Mouse (Mus musculus) NIH3T3 (cell line): ENCODE measurements around the gene Vamp8.

Source experiments
- DNase-seq: peaks from one replicate; pipeline ENCODE4 v3.0.0-alpha.2; 2012; ENCODE audit warnings: low read depth

The Vamp8 gene

GRCm38 (mm10) chr6:72389941-72390771, at the start of gene Vamp8:
Gene Vamp8, minus strand, starts transcription at chr6:72390703.
- peak; percentile 88 for DNase-seq

DNA sequence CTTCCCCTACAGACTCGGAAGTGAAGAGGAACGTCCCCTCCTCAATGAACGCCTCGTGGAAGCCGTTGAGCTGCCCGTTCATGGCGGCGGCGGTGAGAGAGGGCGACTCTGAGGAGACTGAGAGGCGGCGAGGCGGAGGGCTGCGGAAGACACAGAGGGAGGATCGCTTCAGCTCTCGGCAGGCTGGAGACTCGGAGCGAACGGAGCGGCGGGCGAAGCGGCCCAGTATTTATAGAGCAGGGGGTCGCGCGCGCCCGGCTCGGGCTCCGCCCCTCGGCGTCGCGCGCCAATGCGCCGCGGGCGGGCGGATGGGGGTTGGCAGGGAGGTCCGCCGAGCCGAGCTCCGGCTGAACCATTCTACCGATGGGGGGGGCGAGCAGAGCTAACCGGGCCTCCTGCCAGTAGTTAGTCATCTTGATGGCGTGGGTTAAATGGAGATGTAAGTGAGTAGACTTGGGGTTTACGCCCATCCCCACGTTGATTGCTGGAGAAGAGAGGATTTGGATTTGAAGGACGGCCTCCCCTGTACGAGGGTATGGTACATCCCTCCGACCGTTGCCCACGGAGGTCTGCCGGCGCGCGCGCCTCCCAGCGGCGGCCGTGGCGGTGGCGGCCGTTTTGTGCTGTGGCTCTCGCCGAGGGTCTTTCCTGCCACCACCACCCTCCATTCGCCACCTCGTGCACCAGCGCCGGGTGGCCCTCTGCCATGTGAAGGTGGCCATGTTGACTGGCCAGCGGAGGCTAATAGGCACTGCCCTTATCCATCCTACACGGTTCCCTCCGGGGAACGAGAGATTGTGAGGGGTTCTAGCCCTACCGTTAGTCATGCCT, 49.1 kb upstream of the Vamp8 start, which contains the start of gene Mat2a:
Gene Mat2a (minus strand): TSS at position 204 of the 831 bp plus-strand sequence.
- DNase-seq = peak; percentile 99

GRCm38 (mm10) chr6:72438862-72439354, 48.4 kb upstream of the Vamp8 start:
- DNase-seq = peak; percentile 95

- no peak for DNase-seq
Observed at GRCm38 (mm10) chr6:72438226-72438625, 47.7 kb upstream of the Vamp8 start.

DNA sequence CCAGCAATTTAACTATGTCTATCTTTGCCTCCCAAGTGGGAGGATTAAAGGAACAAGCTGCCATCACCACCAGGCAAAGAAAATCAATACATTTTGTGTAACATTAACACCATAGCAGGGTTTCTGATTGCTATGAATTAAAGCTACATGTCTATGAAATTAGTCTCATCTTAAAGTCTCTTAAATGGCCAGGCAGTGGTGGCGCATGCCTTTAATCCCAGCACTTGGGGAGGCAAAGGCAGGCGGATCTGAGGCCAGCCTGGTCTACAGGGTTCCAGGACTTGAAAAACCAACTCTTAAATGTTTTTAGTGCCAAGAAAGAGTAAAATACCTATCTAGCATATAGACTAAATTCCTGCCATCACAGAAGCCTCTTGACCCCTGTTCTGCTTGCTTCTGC, 41.6 kb upstream of the Vamp8 start:
- peak; percentile 41 for DNase-seq

DNA sequence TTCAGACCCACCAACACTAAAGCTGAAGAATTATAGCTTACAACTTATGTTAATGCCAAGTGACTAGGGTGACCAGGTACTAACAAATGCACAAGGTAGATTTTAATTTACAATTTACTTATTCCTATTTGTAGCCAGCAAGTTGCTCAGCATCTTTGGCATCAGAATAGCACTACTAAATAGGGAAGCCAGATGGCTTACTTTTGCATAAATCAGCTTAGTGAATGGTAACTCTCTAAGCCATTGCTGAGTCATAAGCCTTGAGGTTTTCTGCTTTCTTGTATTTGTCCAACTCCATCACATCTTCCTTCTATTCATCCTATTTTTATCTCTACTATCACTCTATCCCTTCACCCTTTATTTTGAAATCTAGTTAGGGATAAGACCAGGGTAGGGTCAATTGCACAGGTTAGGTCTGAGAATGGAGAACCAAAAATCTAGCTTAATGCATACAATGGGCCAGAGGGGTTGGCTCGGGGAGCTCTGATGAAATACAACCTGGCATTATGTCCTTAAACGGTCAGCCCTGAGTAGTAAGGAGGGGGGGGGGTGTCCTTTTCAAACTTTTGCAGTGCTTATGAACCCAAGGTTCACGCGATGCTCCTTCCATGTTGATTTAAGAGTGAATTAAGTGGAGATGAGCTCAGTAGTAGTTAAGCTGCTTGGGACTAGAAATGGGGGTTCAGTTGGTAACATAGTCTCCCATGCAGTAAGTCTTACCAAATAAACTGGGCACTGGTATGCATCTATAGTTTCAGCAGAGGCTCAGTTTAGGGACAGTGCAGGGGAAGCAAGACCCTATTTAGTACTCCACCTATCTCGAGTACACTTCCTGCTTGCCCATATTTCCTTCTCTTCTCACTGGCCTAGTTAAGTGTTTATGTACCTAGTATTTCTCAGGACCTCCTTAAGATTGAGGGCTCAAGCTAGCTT, 40.8 kb upstream of the Vamp8 start:
- peak; percentile 70 for DNase-seq

- no peak for DNase-seq
Observed at GRCm38 (mm10) chr6:72429061-72429842, 38.7 kb upstream of the Vamp8 start.

DNA sequence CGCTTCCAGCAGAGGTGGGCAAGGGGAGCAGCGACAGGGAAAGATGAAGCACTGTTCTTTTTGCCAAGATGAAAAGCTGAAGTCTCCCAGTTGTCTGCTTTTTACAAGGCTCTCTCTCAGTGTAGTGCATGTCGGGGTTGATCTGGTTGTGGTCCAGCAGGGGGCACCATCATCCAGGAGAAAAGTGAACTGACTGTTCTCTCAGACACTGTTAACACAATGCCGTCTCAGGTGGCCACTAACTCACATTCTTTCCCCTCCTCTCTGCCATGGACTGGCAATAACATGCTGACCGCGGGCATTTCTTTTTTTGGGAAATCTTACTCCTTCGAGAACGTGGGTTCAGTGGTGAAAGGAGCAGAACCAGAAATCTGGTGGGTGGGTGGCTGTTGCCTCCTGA, 37.5 kb upstream of the Vamp8 start:
- DNase-seq = peak; percentile 92

DNA sequence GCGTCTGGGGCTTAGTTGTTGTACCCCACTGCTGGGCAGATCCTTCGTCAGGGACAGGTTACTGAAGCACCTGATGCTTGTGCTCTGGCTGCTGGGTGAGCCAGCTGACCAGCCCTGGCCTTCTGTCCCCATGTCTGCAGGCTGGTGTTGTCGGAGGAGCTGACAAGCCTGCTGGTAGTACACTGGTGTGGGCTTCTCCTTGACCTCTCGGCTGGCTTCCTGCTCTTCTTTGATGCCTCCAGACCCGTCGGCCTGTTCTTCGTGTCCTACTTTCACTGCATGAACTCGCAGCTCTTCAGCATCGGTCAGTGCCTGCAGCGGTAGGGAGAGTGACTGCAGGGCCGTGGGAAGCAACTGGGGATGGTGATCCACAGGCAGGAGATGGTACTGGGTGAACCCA, 35.1 kb upstream of the Vamp8 start:
- no peak for DNase-seq

DNA sequence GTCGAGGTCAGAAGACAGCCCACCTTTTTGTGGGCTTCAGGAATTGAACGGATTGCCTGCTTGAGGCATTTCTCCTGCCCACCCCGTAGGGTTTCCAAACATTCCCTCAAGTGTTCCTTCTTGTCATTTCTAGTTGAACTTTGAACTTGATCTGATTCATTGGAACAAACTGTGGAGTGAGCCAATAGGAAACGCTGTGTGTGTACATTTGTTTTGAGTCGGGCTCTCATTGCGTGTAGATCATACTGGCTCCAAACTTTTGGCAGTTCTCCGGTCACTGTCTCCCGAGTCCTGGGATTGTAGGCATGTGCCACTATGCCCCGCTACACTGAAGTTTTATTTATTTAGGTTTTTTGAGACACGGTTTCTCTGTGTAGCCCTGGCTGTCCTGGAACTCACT, 30.4 kb upstream of the Vamp8 start:
- DNase-seq = no peak

GRCm38 (mm10) chr6:72419806-72420205, 29.3 kb upstream of the Vamp8 start:
- no peak for DNase-seq

- no peak for DNase-seq
Observed at GRCm38 (mm10) chr6:72418279-72418678, 27.8 kb upstream of the Vamp8 start.

- no peak for DNase-seq
Observed at GRCm38 (mm10) chr6:72415964-72416772, 25.7 kb upstream of the Vamp8 start.

DNA sequence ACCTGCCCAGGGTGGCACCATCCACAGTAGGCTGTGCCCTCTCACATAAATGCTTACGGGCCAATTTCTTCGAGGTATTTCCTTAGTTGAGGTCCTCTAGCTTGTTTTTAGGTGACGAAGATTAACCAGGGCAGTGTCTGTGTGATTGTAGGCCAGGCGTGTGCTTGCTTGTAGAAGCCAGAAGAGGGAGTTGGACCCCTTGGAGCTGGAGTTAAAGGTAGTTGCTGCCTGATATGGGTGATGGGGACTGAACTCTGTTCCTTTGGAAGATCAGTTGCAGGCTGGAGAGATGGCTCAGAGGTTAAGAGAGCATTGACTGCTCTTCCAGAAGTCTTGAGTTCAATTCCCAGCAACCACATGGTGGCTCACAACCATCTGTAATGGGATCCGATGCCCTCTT, 24.7 kb upstream of the Vamp8 start:
- no peak for DNase-seq

DNA sequence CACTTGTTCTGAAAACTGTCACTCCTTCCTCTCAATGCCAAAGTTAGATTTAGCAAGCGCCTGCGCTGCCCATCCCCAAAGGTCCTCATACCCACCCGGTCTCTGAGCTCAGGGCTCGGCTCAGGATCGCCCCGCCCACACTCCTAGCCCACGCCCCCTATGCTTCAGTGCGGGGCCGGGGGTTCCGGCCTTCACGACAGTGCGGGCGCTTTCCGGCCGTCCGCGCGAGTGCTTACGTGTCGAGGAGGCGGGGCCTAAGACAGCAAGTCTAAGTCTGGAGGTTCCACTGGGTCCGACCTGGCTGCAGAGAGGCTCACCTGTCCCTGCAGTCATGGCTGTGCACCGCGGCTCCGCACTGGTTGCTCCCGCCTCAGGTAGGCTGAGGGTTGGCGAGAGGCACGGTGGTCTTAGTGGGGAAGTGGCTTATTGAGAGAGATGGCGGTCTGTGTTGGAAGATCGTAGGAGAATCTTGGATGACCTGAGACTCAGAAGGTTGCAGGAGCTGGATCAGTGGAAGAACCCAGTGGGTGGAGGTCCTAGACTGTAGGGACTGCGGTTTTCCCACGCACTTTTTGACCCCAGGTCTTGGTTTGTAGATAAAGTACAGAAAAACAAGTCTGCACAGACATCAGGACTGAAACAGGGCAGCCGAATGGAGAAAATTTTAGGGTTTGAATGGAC, 23.7 kb upstream of the Vamp8 start, which contains the start of gene Ggcx:
Gene Ggcx (plus strand): TSS at position 233 of the 681 bp plus-strand sequence.
- peak; percentile 98 for DNase-seq

- DNase-seq = no peak
Observed at GRCm38 (mm10) chr6:72410518-72410917, 20.0 kb upstream of the Vamp8 start.

DNA sequence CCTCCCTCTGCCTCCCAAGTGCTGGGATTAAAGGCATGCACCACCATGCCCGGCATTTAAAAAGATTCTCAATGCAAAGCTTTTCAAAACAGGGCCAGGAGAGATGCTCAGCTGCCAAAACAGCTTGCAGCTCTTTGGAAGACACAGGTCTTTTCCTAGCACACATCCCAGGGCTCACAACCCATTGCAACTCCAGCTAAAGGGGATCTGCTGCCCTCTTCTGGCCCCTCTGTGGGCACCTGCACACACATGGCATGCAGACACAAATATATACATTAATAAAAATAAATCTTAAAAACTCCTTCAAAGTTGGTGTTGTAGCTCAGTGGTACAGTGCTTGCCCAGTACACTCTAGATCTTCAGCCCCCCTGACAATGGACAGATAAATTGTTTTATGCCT, 19.5 kb upstream of the Vamp8 start:
- DNase-seq = no peak

DNA sequence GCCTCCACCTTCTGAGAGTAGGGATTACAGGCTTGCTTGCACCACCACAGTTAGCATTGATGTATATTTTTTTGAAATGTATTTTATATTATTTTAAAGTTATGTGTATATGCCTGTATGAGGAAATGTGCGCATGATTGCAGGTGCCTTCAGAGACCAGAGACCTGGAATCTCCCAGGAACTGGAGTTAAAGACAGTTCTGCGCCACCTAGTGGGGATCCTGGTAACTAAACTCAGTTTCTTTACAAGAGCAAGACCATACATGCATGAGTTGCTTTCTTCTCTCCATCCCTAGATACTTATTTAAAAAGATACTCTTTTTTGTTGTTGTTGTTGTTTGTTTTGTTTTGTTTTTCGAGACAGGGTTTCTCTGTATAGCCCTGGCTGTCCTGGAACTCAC, 19.1 kb upstream of the Vamp8 start:
- peak; percentile 92 for DNase-seq

DNA sequence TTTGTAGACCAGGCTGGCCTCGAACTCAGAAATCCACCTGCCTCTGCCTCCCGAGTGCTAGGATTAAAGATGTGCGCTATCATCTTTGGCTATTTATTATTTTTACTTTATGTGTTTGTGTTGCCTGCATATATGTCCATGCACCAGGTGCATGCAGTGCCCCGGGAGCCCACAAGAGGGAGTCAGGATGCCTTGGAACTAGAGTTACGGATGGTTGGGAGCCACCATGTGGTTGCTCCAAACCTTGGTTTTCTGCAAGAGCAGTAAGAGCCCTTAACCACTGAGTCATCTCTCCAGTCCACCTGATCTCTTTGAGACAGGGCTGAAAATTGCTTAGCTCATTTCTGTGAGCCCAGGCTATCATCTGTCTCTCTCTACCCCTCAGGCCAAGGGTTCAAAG, 16.6 kb upstream of the Vamp8 start:
- DNase-seq = peak; percentile 98
